8 mouse cellular contexts compared by ENCODE assay signal in the genomic region with DNA sequence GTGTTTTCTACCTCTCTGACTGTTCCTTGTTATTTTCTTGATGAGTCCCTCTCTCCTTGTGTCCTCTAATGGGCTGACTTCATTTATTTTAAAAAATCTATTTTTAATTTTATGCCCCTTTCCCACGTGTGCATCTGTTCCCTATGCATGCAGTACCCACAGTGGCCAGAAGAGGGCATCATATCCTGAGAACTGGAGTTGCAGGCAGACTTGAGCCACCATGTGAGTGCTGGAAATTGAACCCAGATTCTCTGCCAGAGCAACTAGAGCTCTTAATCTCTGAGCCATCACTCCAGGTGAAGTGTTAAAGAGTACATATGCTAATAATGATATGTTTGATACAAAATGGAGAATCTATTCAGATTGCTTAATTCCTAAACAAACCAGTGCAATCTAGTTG. TPM values are rescaled to one million over a fixed set of nuclear protein-coding genes. Genes with fewer than 3 reads are reported as not detected.
A peak's percentile ranks its signal among the peaks of the same experiment; 100 is the strongest.
DNase-seq lines count a peak whose midpoint lies in the region; ATAC-seq and TF ChIP-seq lines count a peak whose summit lies in the region.

No protein-coding gene starts in this region.

- H3K27me3 ChIP-seq in kidney, embryonic 16.5 days (ENCODE audit: insufficient read depth, low read length): no peaks in the 10 kb centered on the region
- no peaks in the 10 kb centered on the region for H3K27me3 ChIP-seq in ES-Bruce4 (ENCODE audit: control insufficient read depth, insufficient read depth, low read length, poor library complexity, severe bottlenecking)
- H3K27me3 ChIP-seq in lung, embryonic 14.5 days (ENCODE audit: insufficient read depth, low read length): no peaks in the 10 kb centered on the region
- H3K27me3 ChIP-seq in forebrain, embryonic 12.5 days: no peaks in the 10 kb centered on the region

- H3K9ac ChIP-seq in kidney, embryonic 16.5 days (replicated peaks; ENCODE audit: low read length): no peak overlapping the region
- no peak overlapping the region for H3K9ac ChIP-seq in ES-Bruce4 (ENCODE audit: low read depth, poor library complexity, severe bottlenecking)
- no peak overlapping the region for H3K9ac ChIP-seq in lung, embryonic 14.5 days
- no peak overlapping the region for H3K9ac ChIP-seq in forebrain, embryonic 12.5 days

- H3K9me3 ChIP-seq in kidney, embryonic 16.5 days (ENCODE audit: low read length): no peaks in the 10 kb centered on the region
- H3K9me3 ChIP-seq in ES-Bruce4 (replicated peaks; ENCODE audit: control insufficient read depth, insufficient read depth, low read length, poor library complexity, severe bottlenecking): no peaks in the 10 kb centered on the region
- H3K9me3 ChIP-seq in lung, embryonic 14.5 days (ENCODE audit: low read depth, low read length): no peaks in the 10 kb centered on the region
- 0 out of 2 replicates have a peak, but pooled peaks cover 3% of the 10 kb centered on the region for H3K9me3 ChIP-seq in forebrain, embryonic 12.5 days

- WGBS in kidney, embryonic 16.5 days: 23% methylated on average over 1 of the region's 1 CpGs
- 29% methylated on average over 1 of the region's 1 CpGs for WGBS in lung, embryonic 14.5 days
- 17% methylated on average over 1 of the region's 1 CpGs for WGBS in forebrain, embryonic 12.5 days

- peak; percentile 67 for TF ChIP-seq CTCF in ES-Bruce4 (IDR thresholded peaks at IDR 0.05; ENCODE audit: low read depth, low read length)
- TF ChIP-seq CTCF in lung, embryonic 14.5 days (IDR thresholded peaks at IDR 0.05; ENCODE audit: low read depth): peak; percentile 67

- TF ChIP-seq EP300 in ES-Bruce4 (IDR thresholded peaks at IDR 0.05; ENCODE audit: insufficient read depth, low read depth, low read length): no peak

- no peak overlapping the region for H3K27ac ChIP-seq in kidney, embryonic 16.5 days (ENCODE audit: low read length)
- no peak overlapping the region for H3K27ac ChIP-seq in ES-Bruce4 (ENCODE audit: insufficient read depth, low read length)
- no peak overlapping the region for H3K27ac ChIP-seq in lung, embryonic 14.5 days (ENCODE audit: low read depth)
- no peak overlapping the region for H3K27ac ChIP-seq in forebrain, embryonic 12.5 days

- no peaks in the 10 kb centered on the region for H3K36me3 ChIP-seq in kidney, embryonic 16.5 days (ENCODE audit: insufficient read depth, low read length)
- no peaks in the 10 kb centered on the region for H3K36me3 ChIP-seq in ES-Bruce4 (ENCODE audit: control insufficient read depth, insufficient read depth, low read length, poor library complexity, severe bottlenecking)
- H3K36me3 ChIP-seq in lung, embryonic 14.5 days (ENCODE audit: insufficient read depth): no peaks in the 10 kb centered on the region
- H3K36me3 ChIP-seq in forebrain, embryonic 12.5 days (replicated peaks): no peaks in the 10 kb centered on the region

- no peak for TF ChIP-seq POLR2A in ES-Bruce4 (IDR thresholded peaks at IDR 0.05; ENCODE audit: insufficient read depth, low read length)

- DNase-seq in kidney, adult 9 months: peak; percentile 31
- peak; percentile 26 for DNase-seq in c-Kit-negative CD71-positive TER-119-positive erythroid progenitor cells, embryonic 14.5 days (ENCODE audit: low read depth, low spot score)
- DNase-seq in lung, embryonic 14.5 days: peak; percentile 23
- peak; percentile 7 to 50 for DNase-seq in thymus, postnatal 10 days (ENCODE audit: low spot score in 2 of 2)
- DNase-seq in right cerebral cortex, postnatal 36 days (ENCODE audit: low spot score in 2 of 2): no peak

- no peak overlapping the region for H3K4me3 ChIP-seq in kidney, embryonic 16.5 days (ENCODE audit: low read length)
- H3K4me3 ChIP-seq in ES-Bruce4 (ENCODE audit: low read depth, low read length): no peak overlapping the region
- H3K4me3 ChIP-seq in lung, embryonic 14.5 days (ENCODE audit: low read depth, low read length): no peak overlapping the region
- no peak overlapping the region for H3K4me3 ChIP-seq in forebrain, embryonic 12.5 days (replicated peaks)

- ATAC-seq in kidney, embryonic 16.5 days (ENCODE audit: low FRiP score, low TSS enrichment): no peak
- no peak for ATAC-seq in lung, embryonic 14.5 days (ENCODE audit: insufficient read depth)
- no peak for ATAC-seq in forebrain, embryonic 12.5 days (ENCODE audit: low FRiP score)

- no peak overlapping the region for H3K4me2 ChIP-seq in kidney, embryonic 16.5 days (replicated peaks; ENCODE audit: low read depth, low read length)
- no peak overlapping the region for H3K4me2 ChIP-seq in lung, embryonic 14.5 days
- no peak overlapping the region for H3K4me2 ChIP-seq in forebrain, embryonic 12.5 days

- no peaks in the 10 kb centered on the region for H3K4me1 ChIP-seq in kidney, embryonic 16.5 days (ENCODE audit: insufficient read depth, low read length)
- H3K4me1 ChIP-seq in ES-Bruce4 (ENCODE audit: control insufficient read depth, insufficient read depth, low read length): no peaks in the 10 kb centered on the region
- H3K4me1 ChIP-seq in lung, embryonic 14.5 days (ENCODE audit: insufficient read depth): no peaks in the 10 kb centered on the region
- no peaks in the 10 kb centered on the region for H3K4me1 ChIP-seq in forebrain, embryonic 12.5 days

RNA-seq across cellular contexts. Expression of gene Stard13, which starts 58.7 kb away (rescaled TPM):
- polyA plus RNA-seq in kidney, embryonic 16.5 days (2015; fragmentation: Nextera tagmentation; extraction: Ambion mirVana): 12.0 and 12.2 TPM in 2 replicates
- polyA plus RNA-seq in ES-Bruce4 (2011; ENCODE audit: insufficient read depth, insufficient read length, low read depth, missing spikeins): 7.1 and 9.6 TPM in 2 replicates
- 14.4 and 14.5 TPM in 2 replicates for polyA plus RNA-seq in lung, embryonic 14.5 days (2014; fragmentation: Nextera tagmentation; extraction: Ambion mirVana)
- 3.4 and 3.6 TPM in 2 replicates for polyA plus RNA-seq in forebrain, embryonic 12.5 days (2016; fragmentation: Nextera tagmentation; extraction: Ambion mirVana)

Comparison
In these comparisons a context has a peak if more than half of its experiments do, and no peak if none do; other contexts are left out.
1. DNase-seq: peak in kidney, adult 9 months (single experiment), c-Kit-negative CD71-positive TER-119-positive erythroid progenitor cells, embryonic 14.5 days (single experiment), lung, embryonic 14.5 days (single experiment) and thymus, postnatal 10 days (2 of 2); none in right cerebral cortex, postnatal 36 days (0 of 2).